Mouse (Mus musculus) inflammation-experienced regulatory T-cells, adult 6 months (primary cell): Measurements from ENCODE around the gene Prnd. TPM values are rescaled to one million over a fixed set of nuclear protein-coding genes. Genes with fewer than 3 reads are reported as not detected.

Experiments
- ATAC-seq: one replicate; pipeline ENCODE4 v1.8.0; 2017
- polyA plus RNA-seq, 3 experiments: library from polyadenylated mRNA; unstranded; fragments of 100-300 nt; shearing (Covaris generic); gene quantifications; one replicate each; pipeline ENCODE4 v1.2.1; 2017

Prnd gene
- polyA plus RNA-seq, 3 experiments from 2014 or later, result 0.30 TPM; not detected in 2

DNA sequence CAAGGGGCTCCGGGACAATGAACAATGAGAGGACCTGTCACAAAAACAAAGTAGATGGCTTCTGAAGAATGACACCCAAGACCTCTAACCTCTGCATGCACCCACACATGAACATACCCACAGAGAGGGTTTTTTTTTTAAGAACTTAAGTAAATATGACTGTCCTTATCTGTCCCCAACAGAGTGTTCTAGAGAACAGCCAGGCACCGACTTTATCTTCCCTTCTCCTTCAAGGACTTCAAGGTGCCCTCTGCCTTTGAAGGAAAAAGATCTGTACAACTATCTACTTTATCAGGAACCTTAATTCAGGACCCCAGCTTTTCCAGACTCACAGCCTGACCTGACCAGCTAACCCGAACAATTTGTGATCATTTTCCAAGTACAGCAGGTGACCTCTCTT is 10.2 kb upstream of the Prnd start:
- no peak for ATAC-seq

DNA sequence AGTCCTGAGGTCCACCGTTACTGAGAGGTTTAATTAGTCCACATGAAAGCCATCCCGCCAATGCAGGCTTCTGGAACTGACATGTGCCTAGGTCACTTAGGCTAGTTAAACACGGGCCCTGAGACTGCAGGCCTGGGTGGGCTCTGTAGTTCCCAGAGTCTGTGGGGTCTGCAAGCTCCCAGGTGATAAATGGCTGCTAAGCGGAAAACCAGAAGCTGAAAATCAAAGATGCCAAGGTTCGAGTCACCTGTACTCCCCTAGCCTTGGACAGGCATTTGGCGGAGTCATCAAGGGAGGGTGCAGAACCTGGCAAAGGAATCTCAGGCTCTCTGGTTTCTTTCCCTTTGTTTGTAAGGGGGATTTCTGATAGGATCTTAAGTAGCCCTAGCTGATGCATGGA is 9.2 kb upstream of the Prnd start:
- ATAC-seq, result no peak

- ATAC-seq, result no peak
Observed at GRCm38 (mm10) chr2:131944370-131944769, 6.3 kb upstream of the Prnd start.

DNA sequence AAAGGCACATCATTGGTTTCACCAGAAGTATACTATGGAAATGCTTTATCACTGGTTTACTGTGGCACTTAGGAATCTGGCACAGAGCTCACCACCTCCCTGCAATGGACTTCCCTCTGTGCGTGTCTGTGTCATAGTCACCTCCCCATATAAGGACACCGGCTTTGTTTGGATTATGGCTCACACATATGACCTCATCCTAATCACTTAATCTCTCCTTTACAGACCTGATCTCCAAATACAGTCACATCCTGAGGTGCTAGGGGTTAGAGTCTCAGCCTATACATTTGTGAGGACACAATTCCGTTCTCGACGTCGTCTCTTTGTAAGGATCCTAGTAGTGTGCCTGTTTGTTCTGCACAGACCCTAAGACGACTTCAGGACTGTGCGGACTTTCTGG is 5.4 kb upstream of the Prnd start:
- no peak for ATAC-seq

DNA sequence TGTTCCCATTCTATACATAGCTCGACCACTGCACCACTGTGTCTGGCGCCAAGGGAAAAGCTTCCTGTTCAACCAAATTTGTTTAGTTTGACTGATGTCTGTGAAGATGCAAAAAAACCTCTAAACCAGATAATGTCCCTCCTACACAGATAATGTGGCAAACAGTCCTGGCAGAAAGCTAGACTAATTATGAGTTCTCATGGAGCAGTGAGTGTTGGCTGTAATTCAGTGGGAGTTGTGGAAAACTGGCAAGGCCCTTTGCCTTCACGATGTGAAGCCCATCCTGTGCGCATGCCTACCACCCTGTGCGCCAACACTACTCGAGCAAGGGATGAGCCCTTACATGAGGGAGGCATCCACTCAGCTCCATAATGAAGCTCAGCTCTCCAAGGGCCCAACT is 4.9 kb upstream of the Prnd start:
- no peak for ATAC-seq

- ATAC-seq, result no peak
Observed at GRCm38 (mm10) chr2:131946351-131946750, 4.3 kb upstream of the Prnd start.

GRCm38 (mm10) chr2:131948156-131948555 is 2.5 kb upstream of the Prnd start:
- no peak for ATAC-seq

GRCm38 (mm10) chr2:131948916-131949639 is 1.6 kb upstream of the Prnd start:
- ATAC-seq, result no peak

DNA sequence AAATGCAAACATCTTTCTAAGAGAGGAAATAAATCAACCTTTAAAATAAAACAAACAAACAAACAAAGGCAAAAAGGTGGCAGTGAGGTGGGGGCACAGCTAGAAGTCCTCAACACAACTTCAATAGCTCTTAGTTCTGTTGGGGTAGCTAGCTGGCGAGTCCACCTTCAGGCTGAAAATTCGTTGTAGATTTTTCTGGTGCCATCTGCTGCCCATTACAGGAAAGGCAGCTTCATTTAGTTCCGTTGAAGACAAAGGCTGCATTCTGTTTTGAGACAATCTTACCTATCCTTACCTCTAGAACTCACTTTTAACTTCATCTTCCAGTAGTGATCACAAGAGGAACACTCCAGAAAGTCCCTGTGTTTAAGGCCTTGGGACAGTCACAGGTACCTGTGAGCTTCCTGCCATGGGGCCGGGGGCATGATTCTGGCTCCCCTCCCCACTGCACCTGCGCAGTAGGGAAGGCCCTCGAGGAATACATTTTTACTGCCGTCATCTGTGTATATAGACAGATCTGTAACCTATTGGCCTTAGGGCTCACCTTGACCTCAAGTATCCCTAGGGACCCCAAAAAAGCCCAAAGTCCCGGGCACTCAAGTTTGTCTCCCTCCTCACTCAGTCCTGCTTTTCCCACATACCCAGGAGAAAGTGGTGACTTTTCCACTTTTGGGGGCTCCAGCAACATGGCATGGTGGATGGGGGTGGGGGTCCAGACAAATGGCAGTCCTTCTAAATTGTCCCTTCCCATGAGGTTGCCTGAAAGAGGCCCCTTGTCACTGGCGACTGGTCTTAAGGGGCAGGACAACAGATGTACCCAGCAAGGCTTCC is 679 bp upstream of the Prnd start:
- peak; percentile 54 for ATAC-seq

- no peak for ATAC-seq
Observed at GRCm38 (mm10) chr2:131952456-131952855, 1.8 kb downstream of the Prnd start.

DNA sequence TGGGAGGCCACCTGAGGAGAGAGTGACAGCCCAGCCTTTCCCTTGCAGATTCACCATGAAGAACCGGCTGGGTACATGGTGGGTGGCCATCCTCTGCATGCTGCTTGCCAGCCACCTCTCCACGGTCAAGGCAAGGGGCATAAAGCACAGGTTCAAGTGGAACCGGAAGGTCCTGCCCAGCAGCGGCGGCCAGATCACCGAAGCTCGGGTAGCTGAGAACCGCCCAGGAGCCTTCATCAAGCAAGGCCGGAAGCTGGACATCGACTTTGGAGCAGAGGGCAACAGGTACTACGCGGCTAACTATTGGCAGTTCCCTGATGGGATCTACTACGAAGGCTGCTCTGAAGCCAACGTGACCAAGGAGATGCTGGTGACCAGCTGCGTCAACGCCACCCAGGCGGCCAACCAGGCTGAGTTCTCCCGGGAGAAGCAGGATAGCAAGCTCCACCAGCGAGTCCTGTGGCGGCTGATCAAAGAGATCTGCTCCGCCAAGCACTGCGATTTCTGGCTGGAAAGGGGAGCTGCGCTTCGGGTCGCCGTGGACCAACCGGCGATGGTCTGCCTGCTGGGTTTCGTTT is 2.4 kb downstream of the Prnd start:
- ATAC-seq, result no peak

DNA sequence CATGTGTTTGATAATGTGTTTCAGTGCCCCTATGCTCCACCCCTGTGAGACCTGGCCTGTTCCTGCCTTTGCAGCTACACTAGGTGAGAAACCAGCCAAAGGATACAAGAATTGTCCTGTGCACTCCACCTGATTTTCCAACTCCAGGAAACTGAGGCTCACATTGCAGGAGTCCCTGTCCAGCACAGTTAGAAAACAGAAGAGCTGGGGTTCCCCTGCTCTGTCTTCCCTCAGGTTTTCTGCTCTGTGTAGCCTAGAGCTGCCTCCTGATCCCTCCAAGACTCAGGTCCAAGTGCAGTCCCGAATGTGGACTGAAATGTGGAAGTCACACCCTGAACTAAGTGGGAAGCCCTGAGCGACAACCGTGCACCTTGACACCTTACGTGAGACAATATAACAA is 3.0 kb downstream of the Prnd start:
- ATAC-seq, result no peak

GRCm38 (mm10) chr2:131954835-131955234 is 4.2 kb downstream of the Prnd start:
- ATAC-seq, result no peak

GRCm38 (mm10) chr2:131955264-131955663 is 4.6 kb downstream of the Prnd start:
- ATAC-seq, result peak; percentile 59

GRCm38 (mm10) chr2:131956336-131957256 is 5.9 kb downstream of the Prnd start:
- ATAC-seq, result no peak

DNA sequence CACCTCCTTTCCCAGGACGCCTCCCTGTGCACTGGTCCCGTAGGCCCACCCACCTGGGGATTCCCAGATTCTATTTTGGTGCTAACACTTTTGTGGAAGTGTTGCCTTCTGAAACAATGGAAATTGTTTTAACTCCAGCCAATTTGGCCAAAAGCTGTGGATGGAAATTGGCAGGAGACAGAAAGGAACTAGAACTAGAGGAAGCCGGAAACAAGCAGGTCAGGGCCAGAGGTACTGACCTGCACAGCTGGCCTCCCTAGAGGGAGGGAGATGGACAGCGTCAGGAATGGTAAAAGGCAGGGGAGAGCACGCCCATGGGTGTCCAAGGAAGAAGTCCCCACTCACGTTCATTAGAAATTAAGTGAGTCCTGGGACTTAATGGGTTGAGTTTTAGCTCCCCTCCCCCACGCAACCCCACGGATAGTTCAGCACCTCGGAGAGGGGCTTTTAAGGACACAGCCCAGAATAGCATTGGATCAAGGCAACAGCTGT is 7.1 kb downstream of the Prnd start:
- ATAC-seq, result no peak

DNA sequence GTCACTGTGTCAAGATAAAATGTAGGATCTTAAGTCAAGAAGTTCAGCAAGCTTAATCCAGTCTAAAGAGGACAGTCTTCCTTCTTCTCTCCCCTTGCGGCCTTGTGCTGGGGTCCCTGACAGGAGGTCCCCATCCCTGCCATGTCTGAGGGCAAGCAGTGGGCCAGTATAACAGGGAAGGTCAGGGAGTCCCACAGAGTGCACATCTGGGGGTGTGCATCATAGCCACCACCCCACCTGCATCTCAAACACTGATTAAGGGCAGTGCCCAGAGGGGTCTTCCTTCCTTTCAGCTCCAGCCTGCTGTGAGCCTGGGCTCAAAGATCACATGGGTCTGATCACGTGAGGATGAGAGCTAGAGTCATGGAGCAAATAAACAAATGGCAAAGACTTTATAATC is 11.0 kb downstream of the Prnd start:
- ATAC-seq, result no peak

DNA sequence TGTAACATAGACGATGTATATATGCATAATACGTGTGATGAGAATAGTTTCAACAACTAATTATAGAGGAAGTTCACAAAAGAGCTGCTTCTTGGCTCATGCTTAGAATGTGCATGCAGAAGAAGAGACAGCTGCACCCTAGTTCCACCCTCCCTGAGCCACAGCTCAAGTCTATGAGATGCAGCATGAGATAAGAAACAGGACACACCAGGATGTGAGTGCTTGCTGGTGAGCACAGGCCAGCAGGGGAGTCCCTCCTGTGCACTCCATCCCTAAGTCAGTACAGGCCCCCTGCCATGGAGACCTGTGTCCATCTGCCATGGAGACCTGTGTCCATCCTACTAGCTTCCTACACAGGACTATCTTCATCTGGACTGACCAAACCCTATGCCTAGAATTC is 19.9 kb downstream of the Prnd start:
- ATAC-seq, result no peak

GRCm38 (mm10) chr2:131971098-131971497 is 20.4 kb downstream of the Prnd start:
- ATAC-seq, result no peak

DNA sequence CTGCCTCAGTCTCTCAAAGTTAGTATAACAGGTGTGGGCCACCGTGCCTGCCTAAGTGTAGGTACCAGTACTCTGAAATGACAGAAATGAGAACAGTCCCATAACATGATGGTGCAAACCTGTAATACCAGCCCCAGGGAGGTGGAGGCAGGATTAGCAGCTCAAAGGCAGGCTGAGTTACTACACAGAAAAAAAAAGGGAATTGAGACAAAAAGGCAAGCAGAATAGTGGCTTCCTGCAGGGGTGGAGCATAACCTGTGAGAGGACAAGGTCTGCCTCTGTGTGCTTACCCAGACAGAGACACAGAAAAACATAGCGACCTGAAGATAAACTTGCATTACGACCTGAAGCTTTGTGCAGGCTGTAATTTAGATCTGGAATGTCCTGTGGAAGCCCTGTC is 26.0 kb downstream of the Prnd start:
- ATAC-seq, result no peak

- ATAC-seq, result no peak
Observed at GRCm38 (mm10) chr2:131980866-131981265, 30.2 kb downstream of the Prnd start.

DNA sequence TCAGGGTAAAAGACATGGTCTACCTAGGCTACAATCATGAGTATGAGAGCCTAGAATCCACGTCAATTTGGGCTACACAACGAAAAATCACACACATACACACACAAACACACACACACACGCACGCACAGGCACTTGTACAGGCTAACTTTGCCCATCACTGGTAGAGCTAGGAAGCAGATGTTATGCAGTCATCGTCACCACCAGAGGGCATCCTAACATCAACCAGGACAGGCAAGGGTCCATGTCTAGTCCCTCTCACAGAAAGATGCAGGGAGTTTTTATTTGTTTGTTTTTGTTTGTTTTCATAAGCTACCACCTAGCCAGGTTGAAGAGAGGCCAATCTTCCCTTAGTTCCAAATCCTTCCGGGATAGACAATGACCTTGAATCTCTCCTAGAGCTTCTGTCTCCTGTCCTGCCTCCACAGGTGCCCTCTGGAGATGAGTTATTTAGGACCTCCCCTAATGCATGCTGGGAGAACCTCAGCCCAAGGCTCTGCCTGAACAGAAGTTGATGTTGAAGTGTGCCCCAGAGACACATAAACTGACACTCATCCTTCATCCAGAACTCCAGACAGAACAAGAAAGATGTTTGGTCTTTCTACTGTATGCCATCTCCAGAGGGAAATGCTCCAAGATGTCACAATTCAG is 32.0 kb downstream of the Prnd start:
- ATAC-seq, result peak; percentile 95
